Mouse (Mus musculus) stomach, postnatal 0 days (tissue): ENCODE results near the gene Prr3. TPM values are rescaled to one million over a fixed set of nuclear protein-coding genes. Genes with fewer than 3 reads are reported as not detected.

Experiments
- ATAC-seq: fragments of 200-750 bp; cut with Nextera tagmentation; 2 replicates; pipeline ENCODE4 v1.8.0; 2017; ENCODE audit not compliant: low FRiP score, low TSS enrichment
- DNase-seq: peaks from one replicate; pipeline ENCODE4 v3.0.0-alpha.2; 2016; ENCODE audit warnings: low spot score
- H3K27ac ChIP-seq: fragments of 300-500 bp; sonication (generic); replicated peaks from 2 replicates; pipeline ENCODE4 v1.5.1; 2014; ENCODE audit warnings: mild to moderate bottlenecking, control low read depth
- H3K27me3 ChIP-seq: fragments of 300-500 bp; sonication (generic); 2 replicates; pipeline ENCODE4 v1.6.1; 2014; ENCODE audit warnings: low read length; ENCODE audit not compliant: control insufficient read depth, insufficient read depth
- H3K36me3 ChIP-seq: fragments of 300-500 bp; sonication (generic); 2 replicates; pipeline ENCODE4 v1.6.1; 2014; ENCODE audit warnings: low read length, mixed read lengths; ENCODE audit not compliant: control insufficient read depth, insufficient read depth
- H3K4me1 ChIP-seq: fragments of 300-500 bp; sonication (generic); replicated peaks from 2 replicates; pipeline ENCODE4 v1.6.1; 2014; ENCODE audit warnings: antibody characterized with exemption; ENCODE audit not compliant: control insufficient read depth, insufficient read depth
- H3K4me2 ChIP-seq: fragments of 300-500 bp; sonication (generic); replicated peaks from 2 replicates; pipeline ENCODE4 v1.6.1; 2014; ENCODE audit warnings: low read depth, mild to moderate bottlenecking, control low read depth, moderate library complexity
- H3K4me3 ChIP-seq: fragments of 300-500 bp; sonication (generic); 2 replicates; pipeline ENCODE4 v1.5.1; 2014; ENCODE audit warnings: low read depth, low read length, control low read depth
- H3K9ac ChIP-seq: fragments of 300-500 bp; sonication (generic); 2 replicates; pipeline ENCODE4 v1.6.1; 2014; ENCODE audit warnings: mild to moderate bottlenecking, low read length, control low read depth, mixed read lengths
- H3K9me3 ChIP-seq: fragments of 300-500 bp; sonication (generic); 2 replicates; pipeline ENCODE4 v1.6.1; 2016; ENCODE audit warnings: low read length; ENCODE audit not compliant: control insufficient read depth
- CTCF ChIP-seq: IDR thresholded peaks from 2 replicates; pipeline ENCODE4 v1.5.1; 2016; ENCODE audit warnings: antibody characterized with exemption, low read depth, mild to moderate bottlenecking, moderate library complexity
- EP300 ChIP-seq: optimal IDR thresholded peaks from 2 replicates; pipeline ENCODE3; 2016; ENCODE audit warnings: antibody characterized with exemption
- WGBS: fragments of 180-500 bp; shearing (Covaris S2); extraction: QIAGEN DNeasy Blood & Tissue Kit; methylation state at CpG from one replicate; pipeline ENCODE4 v1.1.7; 2014; 5-methylcytosine and 5-hydroxymethylcytosine counted together
- polyA plus RNA-seq: library from polyadenylated mRNA; unstranded; fragments of >200 nt; fragmentation: Nextera tagmentation; extraction: Ambion mirVana; gene quantifications from 2 replicates; pipeline ENCODE4 v1.2.1, GENCODE M21; 2015

The Prr3 gene
- polyA plus RNA-seq, 1 experiment from 2014 or later: 10.9 TPM

- peak; percentile 51 for DNase-seq
- WGBS: 51% methylated on average over 12 of the region's 12 CpGs
- Histone ChIP-seq H3K4me2 (peak overlapping the region; percentile 3; the same call in 1 of the 2 replicates), H3K36me3 (no peaks in the 10 kb centered on the region), H3K9ac (no peak overlapping the region), H3K4me1 (no peaks in the 10 kb centered on the region), H3K4me3 (no peak overlapping the region), H3K27ac (no peak overlapping the region), H3K27me3 (no peaks in the 10 kb centered on the region), H3K9me3 (no peaks in the 10 kb centered on the region)
- TF ChIP-seq CTCF (0 out of 2 replicates have a peak, but pooled peaks have one; percentile 10), EP300 (no peak)
- ATAC-seq: no peak
Observed at GRCm38 (mm10) chr17:35997713-35998510, 17.9 kb upstream of the Prr3 start.

DNA sequence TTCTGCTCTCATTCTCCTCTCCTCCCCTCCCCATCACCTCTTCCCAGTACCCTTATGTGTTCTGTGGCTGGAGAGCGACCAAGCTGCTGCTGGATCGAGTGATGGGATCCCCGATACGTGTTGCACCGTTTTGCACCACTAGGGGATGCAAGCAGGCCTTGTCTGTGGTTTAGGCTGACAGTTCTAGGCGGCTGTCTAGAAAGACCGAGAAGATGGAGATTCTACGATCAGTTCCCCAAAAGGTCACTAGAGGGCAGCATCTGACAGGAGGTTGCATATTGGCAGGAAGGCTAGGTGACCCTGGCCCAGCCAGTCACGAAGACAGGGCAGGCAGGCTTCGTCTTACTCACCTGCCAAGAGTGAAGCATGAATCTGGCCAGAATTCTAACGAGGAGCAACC, 16.9 kb upstream of the Prr3 start:
- ATAC-seq (peak; percentile 70), DNase-seq (peak; percentile 94)
- H3K9ac ChIP-seq: no peak overlapping the region
- H3K4me2 ChIP-seq: no peak overlapping the region
- WGBS: 2% methylated on average over 11 of the region's 11 CpGs
- no peak overlapping the region for H3K4me3 ChIP-seq
- TF ChIP-seq CTCF (peak; percentile 99), EP300 (no peak)
- H3K36me3 ChIP-seq: no peaks in the 10 kb centered on the region
- H3K4me1 ChIP-seq: 0 out of 2 replicates have a peak, but pooled peaks cover 2% of the 10 kb centered on the region
- no peaks in the 10 kb centered on the region for H3K27me3 ChIP-seq
- H3K27ac ChIP-seq: no peak overlapping the region
- no peaks in the 10 kb centered on the region for H3K9me3 ChIP-seq

DNA sequence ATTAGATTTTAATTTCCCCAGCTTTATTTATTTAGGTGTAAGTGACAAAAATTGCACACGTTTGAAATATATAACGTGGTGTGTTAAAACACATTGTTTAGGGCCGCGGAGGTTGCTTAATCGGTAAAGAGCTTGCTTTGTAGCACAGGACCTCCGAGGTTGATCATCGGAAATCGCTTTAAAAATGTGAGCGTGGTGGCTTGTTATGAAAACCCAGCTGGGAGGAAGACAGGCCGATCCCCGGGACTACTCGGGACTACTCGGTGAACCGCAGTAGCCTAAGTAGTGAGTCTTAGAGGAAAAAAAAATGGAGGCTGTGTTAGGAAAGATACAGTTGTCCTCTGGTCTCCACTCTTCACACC, 14.8 kb upstream of the Prr3 start:
- no peaks in the 10 kb centered on the region for H3K36me3 ChIP-seq
- H3K27ac ChIP-seq: no peak overlapping the region; the same call in 1 of the 2 replicates
- H3K4me1 ChIP-seq: 0 out of 2 replicates have a peak, but pooled peaks cover 2% of the 10 kb centered on the region
- no peaks in the 10 kb centered on the region for H3K27me3 ChIP-seq
- TF ChIP-seq CTCF (no peak), EP300 (no peak)
- DNase-seq: no peak
- no peak for ATAC-seq
- H3K4me2 ChIP-seq: peak overlapping the region; percentile 70
- WGBS: 6% methylated on average over 14 of the region's 14 CpGs
- peak overlapping the region; percentile 38 for H3K9ac ChIP-seq
- H3K4me3 ChIP-seq: peak overlapping the region; percentile 42
- no peaks in the 10 kb centered on the region for H3K9me3 ChIP-seq

- Histone ChIP-seq H3K27me3 (no peaks in the 10 kb centered on the region), H3K9me3 (no peaks in the 10 kb centered on the region), H3K36me3 (no peaks in the 10 kb centered on the region; the same call in 1 of the 2 replicates), H3K4me3 (peak overlapping the region; percentile 42), H3K9ac (peak overlapping the region; percentile 38), H3K4me2 (peak overlapping the region; percentile 70), H3K27ac (peak overlapping the region; percentile 0; the same call in 1 of the 2 replicates), H3K4me1 (0 out of 2 replicates have a peak, but pooled peaks cover 2% of the 10 kb centered on the region)
- 4% methylated on average over 31 of the region's 31 CpGs for WGBS
- ATAC-seq (peak; percentile 69), DNase-seq (peak; percentile 81)
- TF ChIP-seq EP300: no peak
- TF ChIP-seq CTCF: no peak
Observed at GRCm38 (mm10) chr17:35994175-35994878, 14.3 kb upstream of the Prr3 start.

GRCm38 (mm10) chr17:35993675-35994074, 13.6 kb upstream of the Prr3 start:
- peak; percentile 89 for DNase-seq
- 5% methylated on average over 17 of the region's 17 CpGs for WGBS
- no peaks in the 10 kb centered on the region for H3K27me3 ChIP-seq
- 0 out of 2 replicates have a peak, but pooled peaks cover 2% of the 10 kb centered on the region for H3K4me1 ChIP-seq
- no peak overlapping the region for H3K4me3 ChIP-seq
- H3K36me3 ChIP-seq: no peaks in the 10 kb centered on the region; the same call in 1 of the 2 replicates
- ATAC-seq: peak; percentile 73
- H3K27ac ChIP-seq: no peak overlapping the region
- no peak overlapping the region for H3K4me2 ChIP-seq
- H3K9me3 ChIP-seq: no peaks in the 10 kb centered on the region
- no peak for TF ChIP-seq EP300
- TF ChIP-seq CTCF: peak; percentile 99
- no peak overlapping the region for H3K9ac ChIP-seq
